Mouse (Mus musculus): ENCODE measurements at regions not wholly inside any gene's neighbourhood (a gene's known extent, or its start where the extent isn't known, plus 50 kb on each side); places are given as distances from the start of the nearest gene placed in this dataset.

- H3K9ac ChIP-seq (ENCODE audit: control insufficient read depth, low read depth, low read length, poor library complexity, severe bottlenecking) = no peak overlapping the region
- H3K9me3 ChIP-seq (replicated peaks; ENCODE audit: insufficient read depth, low read length) = no peaks in the 10 kb centered on the region
- no peak for DNase-seq (ENCODE audit: low read depth, low spot score)
- H3K4me1 ChIP-seq (ENCODE audit: control insufficient read depth in 1 of 2, insufficient read depth in 2 of 2, low read length in 2 of 2) = no peaks in the 10 kb centered on the region
- H3K79me2 ChIP-seq (ENCODE audit: control insufficient read depth, insufficient read depth, low read length, poor library complexity) = no peaks in the 10 kb centered on the region
- TF ChIP-seq KAT2A (conservative IDR thresholded peaks at IDR 0.05; ENCODE audit: low read depth, low read length) (no peak), SIN3A (IDR thresholded peaks at IDR 0.05; ENCODE audit: low read length) (no peak), ZNF384 (IDR thresholded peaks at IDR 0.05; ENCODE audit: low read depth, low read length) (no peak), ZC3H11A (IDR thresholded peaks at IDR 0.05; ENCODE audit: low read depth, low read length) (no peak), JUND (IDR thresholded peaks at IDR 0.05; ENCODE audit: low read depth, low read length) (no peak), GABPA (IDR thresholded peaks at IDR 0.05; ENCODE audit: low read depth, low read length) (no peak), TBP (IDR thresholded peaks at IDR 0.05; ENCODE audit: low read depth, low read length) (no peak), MAFK (IDR thresholded peaks at IDR 0.05; ENCODE audit: borderline replicate concordance, low read depth, low read length) (no peak), MEF2A (IDR thresholded peaks at IDR 0.05; ENCODE audit: extremely low read depth, insufficient replicate concordance, low read depth, low read length, poor library complexity, severe bottlenecking) (no peak), ZKSCAN1 (IDR thresholded peaks at IDR 0.05; ENCODE audit: low read depth, low read length) (no peak), MYB (IDR thresholded peaks at IDR 0.05; ENCODE audit: low read depth, low read length) (no peak), GATA1 (IDR thresholded peaks at IDR 0.05; ENCODE audit: low read depth, low read length) (no peak), ETS1 (IDR thresholded peaks at IDR 0.05; ENCODE audit: low read depth, low read length) (no peak), USF2 (IDR thresholded peaks at IDR 0.05; ENCODE audit: borderline replicate concordance in 1 of 2, insufficient read depth in 1 of 2, low read depth in 1 of 2, low read length in 2 of 2) (no peak), MAZ (IDR thresholded peaks at IDR 0.05; ENCODE audit: low read depth, low read length) (no peak), SMC3 (IDR thresholded peaks at IDR 0.05; ENCODE audit: low read depth, low read length) (no peak), CHD1 (IDR thresholded peaks at IDR 0.05; ENCODE audit: low read depth, low read length) (no peak)
- H3K4me3 ChIP-seq (ENCODE audit: control insufficient read depth in 1 of 2, insufficient read depth in 1 of 2, low read depth in 2 of 2, low read length in 2 of 2) = no peak overlapping the region
- no peak overlapping the region for H3K27ac ChIP-seq (ENCODE audit: control insufficient read depth, low read depth, low read length)
- no peaks in the 10 kb centered on the region for H3K27me3 ChIP-seq (ENCODE audit: control insufficient read depth in 1 of 2, insufficient read depth in 2 of 2, low read length in 2 of 2)
- no peaks in the 10 kb centered on the region for H3K36me3 ChIP-seq (ENCODE audit: control insufficient read depth in 1 of 2, insufficient read depth in 2 of 2, low read length in 2 of 2)
Measured at GRCm38 (mm10) chr13:26538928-26539327, 231.0 kb downstream of the Hdgfl1 start.

DNA sequence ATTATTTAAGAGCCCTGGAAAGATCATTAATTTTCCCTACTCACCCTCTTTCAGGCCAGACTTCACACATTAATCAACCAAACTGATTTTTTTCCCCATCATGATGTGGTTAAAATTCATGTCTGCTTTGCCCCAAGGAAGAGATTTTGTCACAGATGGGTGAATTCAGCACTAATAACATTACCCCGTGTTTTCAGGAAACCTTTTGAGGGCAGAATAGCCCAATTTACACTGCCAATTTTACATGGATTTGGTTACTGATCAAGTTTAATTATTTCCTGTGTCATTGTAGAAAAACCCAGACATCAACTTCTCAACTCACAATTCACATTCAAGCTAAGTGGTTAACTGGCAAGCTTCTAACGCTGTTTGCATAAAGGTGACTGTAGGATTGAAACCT lies 233.4 kb downstream of the Hdgfl1 start:
- H3K36me3 ChIP-seq (ENCODE audit: control insufficient read depth in 1 of 2, insufficient read depth in 2 of 2, low read length in 2 of 2) = no peaks in the 10 kb centered on the region
- no peak for DNase-seq (ENCODE audit: low read depth, low spot score)
- no peak for TF ChIP-seq CHD2 (IDR thresholded peaks at IDR 0.05; ENCODE audit: low read length)
- no peak for TF ChIP-seq NRF1 (IDR thresholded peaks at IDR 0.05; ENCODE audit: insufficient read depth, low read depth, low read length, poor library complexity, severe bottlenecking)

More for the DNA sequence above, 233.4 kb downstream of the Hdgfl1 start:
- no peaks in the 10 kb centered on the region for H3K9me3 ChIP-seq (replicated peaks; ENCODE audit: insufficient read depth, low read length)
- H3K9ac ChIP-seq (ENCODE audit: control insufficient read depth, low read depth, low read length, poor library complexity, severe bottlenecking) = no peak overlapping the region
- no peak overlapping the region for H3K4me3 ChIP-seq (ENCODE audit: control insufficient read depth in 1 of 2, insufficient read depth in 1 of 2, low read depth in 2 of 2, low read length in 2 of 2)
- no peaks in the 10 kb centered on the region for H3K27me3 ChIP-seq (ENCODE audit: control insufficient read depth in 1 of 2, insufficient read depth in 2 of 2, low read length in 2 of 2)
- no peak overlapping the region for H3K27ac ChIP-seq (ENCODE audit: control insufficient read depth, low read depth, low read length)
- H3K4me1 ChIP-seq (ENCODE audit: control insufficient read depth in 1 of 2, insufficient read depth in 2 of 2, low read length in 2 of 2) = no peaks in the 10 kb centered on the region
- H3K79me2 ChIP-seq (ENCODE audit: control insufficient read depth, insufficient read depth, low read length, poor library complexity) = no peaks in the 10 kb centered on the region

Data from MEL (cell line).